25 mouse cellular contexts compared by ENCODE assay signal in genomic region chr1:73159405-73159976, GRCm38 (mm10).
DNase-seq lines count a peak whose midpoint lies in the region; ATAC-seq lines count a peak whose summit lies in the region.
"Had no signal": no experiment of that assay in that cellular context is flagged by ENCODE, and none has a peak within 500 bp of the region (broad histone marks: within the 10 kb centered on the region; RNA-seq: fewer than 3 reads in every experiment).

No protein-coding gene starts in this region.

- no peaks in the 10 kb centered on the region for H3K9me3 ChIP-seq in lung, embryonic 16.5 days (ENCODE audit: control insufficient read depth, low read length)
- H3K9me3 ChIP-seq in embryonic facial prominence, embryonic 10.5 days: no peaks in the 10 kb centered on the region
- H3K9me3 ChIP-seq in intestine, embryonic 15.5 days: no peaks in the 10 kb centered on the region
- no peaks in the 10 kb centered on the region for H3K9me3 ChIP-seq in stomach, embryonic 14.5 days (ENCODE audit: control insufficient read depth, low read depth, low read length)
- H3K9me3 ChIP-seq: forebrain, embryonic 15.5 days; G1E; heart, embryonic 12.5 days; limb, embryonic 13.5 days; neural tube, embryonic 12.5 days had no signal

- no peaks in the 10 kb centered on the region for H3K36me3 ChIP-seq in lung, embryonic 16.5 days (ENCODE audit: control insufficient read depth, insufficient read depth, low read length)
- H3K36me3 ChIP-seq in embryonic facial prominence, embryonic 10.5 days (replicated peaks): no peaks in the 10 kb centered on the region
- H3K36me3 ChIP-seq in intestine, embryonic 15.5 days: no peaks in the 10 kb centered on the region
- H3K36me3 ChIP-seq in stomach, embryonic 14.5 days (ENCODE audit: control insufficient read depth, insufficient read depth, low read length): no peaks in the 10 kb centered on the region
- H3K36me3 ChIP-seq: forebrain, embryonic 15.5 days; G1E; heart, embryonic 12.5 days; limb, embryonic 13.5 days; neural tube, embryonic 12.5 days had no signal

- intact Hi-C loops in heart, postnatal 36 days (cut with DNase I): no loop called here

- H3K4me2 ChIP-seq in lung, embryonic 16.5 days (ENCODE audit: low read depth, low read length): no peak overlapping the region
- 0 out of 2 replicates have a peak overlapping the region, but pooled peaks have one; percentile 19 for H3K4me2 ChIP-seq in intestine, embryonic 15.5 days (replicated peaks)
- no peak overlapping the region for H3K4me2 ChIP-seq in stomach, embryonic 14.5 days (replicated peaks; ENCODE audit: low read depth, low read length)
- H3K4me2 ChIP-seq: forebrain, embryonic 15.5 days; heart, embryonic 12.5 days; hindbrain, embryonic 14.5 days; limb, embryonic 13.5 days; liver, embryonic 11.5 days; midbrain, embryonic 11.5 days; neural tube, embryonic 12.5 days had no signal

- no peak overlapping the region for H3K27ac ChIP-seq in lung, embryonic 16.5 days (ENCODE audit: low read length)
- peak overlapping the region; percentile 40; the same call in 1 of the 2 replicates for H3K27ac ChIP-seq in embryonic facial prominence, embryonic 10.5 days (replicated peaks)
- no peak overlapping the region for H3K27ac ChIP-seq in intestine, embryonic 15.5 days
- peak overlapping the region; percentile 52; the same call in 1 of the 2 replicates for H3K27ac ChIP-seq in stomach, embryonic 14.5 days (ENCODE audit: low read length)
- H3K27ac ChIP-seq: forebrain, embryonic 15.5 days; heart, adult 2 months; hindbrain, embryonic 14.5 days; limb, embryonic 13.5 days; neural tube, embryonic 12.5 days had no signal

- no peaks in the 10 kb centered on the region for H3K27me3 ChIP-seq in lung, embryonic 16.5 days (ENCODE audit: control insufficient read depth, insufficient read depth, low read depth, low read length)
- no peaks in the 10 kb centered on the region for H3K27me3 ChIP-seq in embryonic facial prominence, embryonic 10.5 days (replicated peaks; ENCODE audit: low read depth, poor library complexity, severe bottlenecking)
- no peaks in the 10 kb centered on the region for H3K27me3 ChIP-seq in intestine, embryonic 15.5 days (replicated peaks)
- no peaks in the 10 kb centered on the region for H3K27me3 ChIP-seq in stomach, embryonic 14.5 days (ENCODE audit: control insufficient read depth, insufficient read depth, low read length)
- H3K27me3 ChIP-seq: forebrain, embryonic 15.5 days; heart, embryonic 12.5 days; limb, embryonic 13.5 days; neural tube, embryonic 12.5 days had no signal

- 48% methylated on average over 7 of the region's 7 CpGs for WGBS in lung, embryonic 16.5 days
- WGBS in embryonic facial prominence, embryonic 10.5 days: 79% methylated on average over 7 of the region's 7 CpGs
- WGBS in intestine, embryonic 15.5 days: 52% methylated on average over 7 of the region's 7 CpGs
- WGBS in stomach, embryonic 14.5 days: 49% methylated on average over 7 of the region's 7 CpGs

- DNase-seq in lung, postnatal 25 days (ENCODE audit: low spot score): no peak
- DNase-seq in embryonic facial prominence, embryonic 10.5 days (ENCODE audit: low spot score): no peak
- DNase-seq in heart, postnatal 36 days: no peak
- no peak for DNase-seq in thymus, postnatal 25 days
- no peak for DNase-seq in spleen, adult 12 weeks (ENCODE audit: low spot score)
- DNase-seq: adrenal gland, adult 8-10 months; cerebellum, adult 2 months; cerebellum, postnatal 14 days; heart, adult 2 months; kidney, adult 9 months; kidney, postnatal 10 days; layer of hippocampus, adult 9-11 months had no signal

- no peaks in the 10 kb centered on the region for H3K4me1 ChIP-seq in lung, embryonic 16.5 days (replicated peaks; ENCODE audit: control insufficient read depth, insufficient read depth, low read length)
- 0 out of 2 replicates have a peak, but pooled peaks cover 4% of the 10 kb centered on the region for H3K4me1 ChIP-seq in embryonic facial prominence, embryonic 10.5 days
- H3K4me1 ChIP-seq in intestine, embryonic 15.5 days (replicated peaks): no peaks in the 10 kb centered on the region
- no peaks in the 10 kb centered on the region for H3K4me1 ChIP-seq in stomach, embryonic 14.5 days (ENCODE audit: control insufficient read depth, insufficient read depth, low read length)
- H3K4me1 ChIP-seq: forebrain, embryonic 15.5 days; heart, embryonic 12.5 days; neural tube, embryonic 12.5 days had no signal

- no peak overlapping the region for H3K9ac ChIP-seq in lung, embryonic 16.5 days (ENCODE audit: low read length)
- 0 out of 2 replicates have a peak overlapping the region, but pooled peaks have one; percentile 10 for H3K9ac ChIP-seq in intestine, embryonic 15.5 days
- H3K9ac ChIP-seq in stomach, embryonic 14.5 days (replicated peaks; ENCODE audit: low read depth, low read length): no peak overlapping the region
- H3K9ac ChIP-seq: forebrain, embryonic 15.5 days; heart, embryonic 12.5 days; hindbrain, embryonic 14.5 days; limb, embryonic 13.5 days; neural tube, embryonic 12.5 days had no signal

- ATAC-seq in lung, embryonic 16.5 days (ENCODE audit: low read depth): peak; percentile 64; the same call in 1 of the 2 replicates
- no peak; the same call in 1 of the 2 replicates for ATAC-seq in intestine, embryonic 15.5 days
- peak; percentile 75; the same call in 1 of the 2 replicates for ATAC-seq in stomach, embryonic 14.5 days (ENCODE audit: insufficient number of reproducible peaks, insufficient read depth, low FRiP score, low read depth)
- ATAC-seq: forebrain, embryonic 15.5 days; inflammation-experienced regulatory T-cells, adult 6 months had no signal

- H3K4me3 ChIP-seq in lung, embryonic 16.5 days (ENCODE audit: low read length): no peak overlapping the region
- H3K4me3 ChIP-seq in embryonic facial prominence, embryonic 10.5 days: no peak overlapping the region
- H3K4me3 ChIP-seq in intestine, embryonic 15.5 days (replicated peaks): no peak overlapping the region
- H3K4me3 ChIP-seq in stomach, embryonic 14.5 days (ENCODE audit: low read depth, low read length): no peak overlapping the region
- H3K4me3 ChIP-seq: forebrain, embryonic 15.5 days; heart, adult 2 months; heart, embryonic 12.5 days; limb, embryonic 13.5 days; myocyte; neural tube, embryonic 12.5 days had no signal

Comparison
In these comparisons a context has a peak if more than half of its experiments do, and no peak if none do; other contexts are left out.
1. H3K27ac ChIP-seq: peak in embryonic facial prominence, embryonic 10.5 days (single experiment) and stomach, embryonic 14.5 days (single experiment); none in lung, embryonic 16.5 days (single experiment) and intestine, embryonic 15.5 days (single experiment).